Mouse (Mus musculus) G1E (cell line): ENCODE measurements around the gene Rpl9-ps1. TPM values are rescaled to one million over a fixed set of nuclear protein-coding genes. Genes with fewer than 3 reads are reported as not detected.

Source experiments
- ATAC-seq: 2 replicates; pipeline ENCODE4 v1.8.0; 2016; ENCODE audit warnings: mild to moderate bottlenecking; ENCODE audit not compliant: insufficient number of reproducible peaks, poor library complexity, low FRiP score, severe bottlenecking; ENCODE audit errors: extremely low read depth
- DNase-seq: peaks from one replicate; pipeline ENCODE4 v3.0.0; 2012; ENCODE audit warnings: low spot score
- H3K27me3 ChIP-seq: 2 replicates; pipeline ENCODE4 v1.6.1; 2012; ENCODE audit warnings: mild to moderate bottlenecking, low read length, inconsistent platforms; ENCODE audit not compliant: insufficient read depth
- H3K36me3 ChIP-seq: replicated peaks from 2 replicates; pipeline ENCODE3; 2012; ENCODE audit warnings: mild to moderate bottlenecking, inconsistent platforms
- H3K4me1 ChIP-seq: 2 replicates; pipeline ENCODE4 v1.6.1; 2012; ENCODE audit warnings: low read depth, low read length, inconsistent platforms, mixed read lengths; ENCODE audit not compliant: insufficient read depth
- H3K4me3 ChIP-seq: 2 replicates; pipeline ENCODE4 v1.5.1; 2012; ENCODE audit warnings: low read depth, mild to moderate bottlenecking, inconsistent platforms, low read length, moderate library complexity, mixed read lengths
- H3K9me3 ChIP-seq: replicated peaks from 2 replicates; pipeline ENCODE4 v1.6.1; 2012; ENCODE audit warnings: inconsistent platforms
- CTCF ChIP-seq: IDR thresholded peaks from 2 replicates; pipeline ENCODE4 v1.5.1; 2012; ENCODE audit warnings: low read depth, low read length, inconsistent platforms, mixed read lengths
- GATA1 ChIP-seq: IDR thresholded peaks from 2 replicates; pipeline ENCODE4 v1.6.1; 2012; ENCODE audit warnings: borderline replicate concordance, low read length, inconsistent platforms, mixed read lengths
- GATA2 ChIP-seq: IDR thresholded peaks from 2 replicates; pipeline ENCODE4 v1.6.1; 2012; ENCODE audit warnings: low read depth, low read length, inconsistent platforms, borderline replicate concordance
- POLR2AphosphoS5 ChIP-seq: IDR thresholded peaks from 2 replicates; pipeline ENCODE4 v1.6.1; 2012; ENCODE audit warnings: low read depth, low read length, inconsistent platforms; ENCODE audit not compliant: insufficient replicate concordance
- TAL1 ChIP-seq: conservative IDR thresholded peaks from 2 replicates; pipeline ENCODE4 v1.6.1; 2012; ENCODE audit warnings: low read depth, low read length, inconsistent platforms, mixed read lengths
- polyA plus RNA-seq: library from polyadenylated mRNA; stranded (reverse); fragments of >175 nt; gene quantifications from 2 replicates; pipeline ENCODE4 v1.2.3, GENCODE M21; 2012
- total RNA-seq, 2 experiments: library from RNA; stranded (forward) in 1 of 2; stranded (reverse) in 1 of 2; fragments of 200-1000 nt in 1 of 2; fragments of >200 nt in 1 of 2; fragmentation: Nextera tagmentation in 1 of 2; gene quantifications; 2 replicates each; pipeline ENCODE4 v1.2.3; 2014 to 2017

Rpl9-ps1 gene
- total and polyA plus RNA-seq, 3 experiments: not detected

GRCm38 (mm10) chr11:83610900-83611299 is 34.5 kb downstream of the Rpl9-ps1 start:
- DNase-seq: no peak
- Histone ChIP-seq H3K27me3 (0 out of 2 replicates have a peak, but pooled peaks cover 4% of the 10 kb centered on the region), H3K9me3 (no peaks in the 10 kb centered on the region), H3K36me3 (no peaks in the 10 kb centered on the region), H3K4me1 (no peaks in the 10 kb centered on the region), H3K4me3 (no peak overlapping the region)
- ATAC-seq: no peak
- TF ChIP-seq CTCF (no peak), GATA1 (no peak), POLR2AphosphoS5 (no peak), TAL1 (no peak), GATA2 (no peak)

- ATAC-seq: no peak
- no peaks in the 10 kb centered on the region for H3K4me1 ChIP-seq
- H3K9me3 ChIP-seq: no peaks in the 10 kb centered on the region
- DNase-seq: no peak
- H3K36me3 ChIP-seq: no peaks in the 10 kb centered on the region
- H3K27me3 ChIP-seq: 0 out of 2 replicates have a peak, but pooled peaks cover 4% of the 10 kb centered on the region
- no peak overlapping the region for H3K4me3 ChIP-seq
- TF ChIP-seq POLR2AphosphoS5 (no peak), GATA1 (no peak), GATA2 (no peak)
These were observed 39.0 kb downstream of the Rpl9-ps1 start for GRCm38 (mm10) chr11:83606396-83606795.

GRCm38 (mm10) chr11:83605535-83605934 is 39.9 kb downstream of the Rpl9-ps1 start:
- ATAC-seq (no peak), DNase-seq (no peak)
- Histone ChIP-seq H3K36me3 (no peaks in the 10 kb centered on the region), H3K27me3 (0 out of 2 replicates have a peak, but pooled peaks cover 4% of the 10 kb centered on the region), H3K4me1 (no peaks in the 10 kb centered on the region), H3K9me3 (no peaks in the 10 kb centered on the region), H3K4me3 (no peak overlapping the region)
- TF ChIP-seq CTCF (no peak), POLR2AphosphoS5 (no peak), GATA2 (no peak), TAL1 (no peak), GATA1 (no peak)

GRCm38 (mm10) chr11:83604698-83605097 is 40.7 kb downstream of the Rpl9-ps1 start:
- Histone ChIP-seq H3K4me1 (no peaks in the 10 kb centered on the region), H3K4me3 (no peak overlapping the region), H3K27me3 (0 out of 2 replicates have a peak, but pooled peaks cover 4% of the 10 kb centered on the region), H3K36me3 (no peaks in the 10 kb centered on the region), H3K9me3 (no peaks in the 10 kb centered on the region)
- TF ChIP-seq CTCF (no peak), GATA2 (no peak), TAL1 (no peak), GATA1 (no peak), POLR2AphosphoS5 (no peak)
- DNase-seq (no peak), ATAC-seq (no peak)

GRCm38 (mm10) chr11:83603399-83603798 is 42.0 kb downstream of the Rpl9-ps1 start:
- 0 out of 2 replicates have a peak, but pooled peaks cover 2% of the 10 kb centered on the region for H3K27me3 ChIP-seq
- H3K9me3 ChIP-seq: no peaks in the 10 kb centered on the region
- no peaks in the 10 kb centered on the region for H3K4me1 ChIP-seq
- ATAC-seq (no peak), DNase-seq (no peak)
- no peak overlapping the region for H3K4me3 ChIP-seq
- TF ChIP-seq GATA2 (no peak), CTCF (no peak), TAL1 (no peak), POLR2AphosphoS5 (no peak)
- H3K36me3 ChIP-seq: no peaks in the 10 kb centered on the region

- Histone ChIP-seq H3K9me3 (no peaks in the 10 kb centered on the region), H3K4me1 (no peaks in the 10 kb centered on the region), H3K4me3 (no peak overlapping the region), H3K27me3 (no peaks in the 10 kb centered on the region), H3K36me3 (no peaks in the 10 kb centered on the region)
- ATAC-seq: no peak
- TF ChIP-seq GATA1 (no peak), CTCF (no peak), GATA2 (no peak), POLR2AphosphoS5 (no peak), TAL1 (no peak)
- no peak for DNase-seq
These were observed 44.8 kb downstream of the Rpl9-ps1 start for GRCm38 (mm10) chr11:83600576-83600975.

- H3K36me3 ChIP-seq: no peaks in the 10 kb centered on the region
- TF ChIP-seq GATA1 (no peak), GATA2 (no peak), CTCF (no peak), TAL1 (no peak), POLR2AphosphoS5 (no peak)
- no peak overlapping the region for H3K4me3 ChIP-seq
- H3K4me1 ChIP-seq: no peaks in the 10 kb centered on the region
- DNase-seq: no peak
- H3K27me3 ChIP-seq: no peaks in the 10 kb centered on the region; the same call in 1 of the 2 replicates
- no peak for ATAC-seq
- no peaks in the 10 kb centered on the region for H3K9me3 ChIP-seq
These were observed 46.4 kb downstream of the Rpl9-ps1 start for GRCm38 (mm10) chr11:83598991-83599390.
